13 mouse cellular contexts compared by ENCODE assay signal in genomic region chr17:57279591-57280224, GRCm38 (mm10). TPM values are rescaled to one million over a fixed set of nuclear protein-coding genes. Genes with fewer than 3 reads are reported as not detected.
DNase-seq lines count a peak whose midpoint lies in the region; TF ChIP-seq lines count a peak whose summit lies in the region.
"Had no signal": no experiment of that assay in that cellular context is flagged by ENCODE, and none has a peak within 500 bp of the region (broad histone marks: within the 10 kb centered on the region; RNA-seq: fewer than 3 reads in every experiment).

No protein-coding gene starts in this region.

- no peaks in the 10 kb centered on the region for H3K36me3 ChIP-seq in small intestine, adult 2 months (ENCODE audit: control insufficient read depth, insufficient read depth, low read length)
- H3K36me3 ChIP-seq: embryonic facial prominence, embryonic 13.5 days; heart, embryonic 12.5 days had no signal

- no peak for TF ChIP-seq POLR2A in cortical plate, adult 2 months (IDR thresholded peaks at IDR 0.05; ENCODE audit: extremely low read depth, insufficient read depth, low read length)
- no peak for TF ChIP-seq POLR2A in small intestine, adult 2 months (IDR thresholded peaks at IDR 0.05; ENCODE audit: low read depth, low read length)

- H3K4me3 ChIP-seq in cortical plate, adult 2 months (ENCODE audit: insufficient read depth, low read length), result peak overlapping the region; percentile 14; the same call in 1 of the 2 replicates
- H3K4me3 ChIP-seq in small intestine, adult 2 months (ENCODE audit: low read depth, low read length), result peak overlapping the region; percentile 62
- H3K4me3 ChIP-seq: embryonic facial prominence, embryonic 13.5 days; heart, embryonic 12.5 days had no signal

- H3K27ac ChIP-seq in cortical plate, adult 2 months (ENCODE audit: insufficient read depth, low read length), result no peak overlapping the region
- H3K27ac ChIP-seq in small intestine, adult 2 months (ENCODE audit: insufficient read depth, low read depth, low read length), result 0 out of 2 replicates have a peak overlapping the region, but pooled peaks have one; percentile 53
- H3K27ac ChIP-seq: embryonic facial prominence, embryonic 13.5 days had no signal

- H3K4me1 ChIP-seq in cortical plate, adult 2 months (ENCODE audit: control insufficient read depth, insufficient read depth, low read length), result peaks cover 1% of the 10 kb centered on the region; the same call in 1 of the 2 replicates
- peaks cover 5% of the 10 kb centered on the region; the same call in 1 of the 2 replicates for H3K4me1 ChIP-seq in small intestine, adult 2 months (ENCODE audit: control insufficient read depth, insufficient read depth, insufficient read length, low read length)

- intact Hi-C loops in heart, postnatal 36 days (cut with DNase I), result loop anchor here (5.0 to 10.0 kb wide), 2 partner anchors 112 to 665 kb away; partner anchors contain the start of gene Rpl36

- no peaks in the 10 kb centered on the region for H3K27me3 ChIP-seq in small intestine, adult 2 months (ENCODE audit: control insufficient read depth, insufficient read depth, low read length)

- peak; percentile 66 for DNase-seq in 416B (ENCODE audit: low read depth)
- DNase-seq in A20 (ENCODE audit: low read depth, low spot score), result peak; percentile 87
- no peak for DNase-seq in right cerebral cortex, postnatal 10 days (ENCODE audit: low spot score in 2 of 2)
- no peak for DNase-seq in kidney, adult 8-10 months
- DNase-seq in retina, postnatal 1 day, result no peak
- DNase-seq in heart, postnatal 36 days, result no peak
- DNase-seq: cerebellum, adult 2 months; left cerebral cortex, postnatal 4 days; right cerebral cortex, adult 18-20 months had no signal

- 65% methylated on average over 9 of the region's 9 CpGs for WGBS in small intestine, adult 2 months

- no peak for TF ChIP-seq CTCF in cortical plate, adult 2 months (IDR thresholded peaks at IDR 0.05; ENCODE audit: extremely low read depth, insufficient read depth, low read length)
- no peak for TF ChIP-seq CTCF in small intestine, adult 2 months (IDR thresholded peaks at IDR 0.05; ENCODE audit: extremely low read depth, insufficient read length, insufficient replicate concordance, low read depth, low read length)

RNA-seq across cellular contexts. Expression of gene Vav1, which starts 0.8 kb away (rescaled TPM):
- 3.6 TPM in 2 replicates for polyA plus RNA-seq in cortical plate, adult 2 months (2012; rRNA removed)
- polyA plus RNA-seq in small intestine, adult 2 months (2012; rRNA removed), result 3.5 and 6.1 TPM in 2 replicates
- total RNA-seq in heart, postnatal 36 days (2021), result 1 to 10 TPM; 1.4 to 2.5 TPM

RNA-seq across cellular contexts. Expression of gene Trip10, which starts 30.5 kb away (rescaled TPM):
- polyA plus RNA-seq in cortical plate, adult 2 months (2012; rRNA removed), result 10.1 and 11.2 TPM in 2 replicates
- polyA plus RNA-seq in small intestine, adult 2 months (2012; rRNA removed), result 11.0 and 30.3 TPM in 2 replicates
- 100 to 1,000 TPM; 113 to 124 TPM for total RNA-seq in heart, postnatal 36 days (2021)

RNA-seq across cellular contexts. Expression of gene Gpr108, which starts 31.5 kb away (rescaled TPM):
- 28.8 and 29.7 TPM in 2 replicates for polyA plus RNA-seq in cortical plate, adult 2 months (2012; rRNA removed)
- polyA plus RNA-seq in small intestine, adult 2 months (2012; rRNA removed), result 25.6 and 46.5 TPM in 2 replicates
- total RNA-seq in heart, postnatal 36 days (2021), result 10 to 100 TPM; 32.0 to 32.1 TPM

RNA-seq across cellular contexts. Expression of gene C3, which starts 51.8 kb away (rescaled TPM):
- 0.17 and 0.32 TPM in 2 replicates for polyA plus RNA-seq in cortical plate, adult 2 months (2012; rRNA removed)
- 17.9 and 40.9 TPM in 2 replicates for polyA plus RNA-seq in small intestine, adult 2 months (2012; rRNA removed)
- total RNA-seq in heart, postnatal 36 days (2021), result 10 to 100 TPM; 96.2 to 97.5 TPM

Comparison
In these comparisons a context has a peak if more than half of its experiments do, and no peak if none do; other contexts are left out.
1. DNase-seq: peak in 416B (single experiment) and A20 (single experiment); none in right cerebral cortex, postnatal 10 days (0 of 2), kidney, adult 8-10 months (0 of 2), retina, postnatal 1 day (single experiment) and heart, postnatal 36 days (0 of 2).